Mouse (Mus musculus): Measurements from ENCODE around the gene Rerg. TPM values are rescaled to one million over a fixed set of nuclear protein-coding genes. Genes with fewer than 3 reads are reported as not detected.
A peak's percentile ranks its signal among the peaks of the same experiment; 100 is the strongest.

Gene Rerg
- total and polyA plus RNA-seq, 3 experiments, result 92.5 to 195 (median 190) TPM

DNA sequence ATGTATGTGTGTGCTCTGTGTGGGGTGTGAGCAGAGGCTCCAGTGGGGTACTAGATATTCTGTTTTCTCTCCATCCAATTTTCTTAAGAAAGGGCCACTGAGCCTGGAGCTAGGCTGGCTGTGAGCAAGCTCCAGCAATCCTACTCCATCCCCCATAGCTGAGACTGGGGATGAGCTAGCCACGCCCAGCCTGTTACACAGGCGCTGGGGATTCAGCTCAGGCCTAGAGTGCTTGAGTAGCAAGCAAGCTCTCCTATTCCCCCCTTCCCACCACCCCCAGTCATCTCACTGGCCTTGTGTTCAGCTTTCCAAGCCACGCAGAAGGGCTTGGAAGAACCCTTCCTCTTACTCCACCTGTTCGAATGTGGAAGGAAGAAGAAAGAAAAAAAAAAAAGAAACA is 7.2 kb downstream of the Rerg start:
- DNase-seq, result no peak

DNA sequence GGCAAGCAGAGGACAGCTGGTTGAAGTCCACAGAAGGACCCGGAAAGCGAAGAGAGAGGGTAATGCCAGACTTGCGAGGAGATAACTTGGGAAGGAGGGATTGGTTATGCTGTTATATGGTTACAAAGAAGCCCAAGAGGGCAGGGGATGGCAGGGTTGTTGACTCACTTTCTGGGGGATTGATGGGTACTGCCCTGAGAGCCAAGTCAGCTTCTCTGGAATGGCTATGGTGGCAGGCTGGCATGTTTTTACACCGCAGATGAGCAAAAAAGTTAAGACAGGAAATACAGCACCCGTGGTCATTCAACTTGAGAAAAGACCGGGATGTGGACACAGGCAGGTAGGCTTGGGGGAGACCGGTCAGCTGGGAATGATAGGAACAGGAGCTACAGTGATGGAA is 7.8 kb downstream of the Rerg start:
- no peak for DNase-seq

DNA sequence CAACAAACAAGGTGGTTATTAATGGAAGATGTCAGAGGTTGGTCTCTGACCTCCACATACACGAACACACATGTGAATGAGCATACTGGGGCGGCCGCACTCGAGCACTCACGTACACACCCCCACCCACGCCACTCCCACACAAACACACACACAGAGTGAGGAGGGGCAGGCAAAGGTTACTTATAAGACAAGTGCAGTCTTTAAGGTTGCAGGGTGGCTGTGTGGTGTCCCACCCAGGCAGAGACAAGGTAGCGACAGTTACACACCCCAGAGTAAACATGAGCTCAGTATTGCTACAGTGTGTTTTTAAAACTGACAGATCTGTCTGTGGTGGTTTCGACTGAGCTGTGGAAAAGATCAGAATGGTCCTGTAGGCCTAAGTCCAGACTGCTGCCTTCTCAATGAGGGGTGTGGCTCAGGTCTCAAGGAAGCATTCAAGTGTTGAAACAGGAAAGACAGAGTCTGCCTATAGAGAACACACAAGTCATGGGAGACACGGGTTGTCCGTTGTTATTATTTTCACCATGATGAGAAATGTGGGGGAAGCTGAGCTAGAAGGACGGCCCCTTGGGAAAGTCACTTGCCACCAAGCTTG is 8.7 kb downstream of the Rerg start:
- DNase-seq, result no peak

DNA sequence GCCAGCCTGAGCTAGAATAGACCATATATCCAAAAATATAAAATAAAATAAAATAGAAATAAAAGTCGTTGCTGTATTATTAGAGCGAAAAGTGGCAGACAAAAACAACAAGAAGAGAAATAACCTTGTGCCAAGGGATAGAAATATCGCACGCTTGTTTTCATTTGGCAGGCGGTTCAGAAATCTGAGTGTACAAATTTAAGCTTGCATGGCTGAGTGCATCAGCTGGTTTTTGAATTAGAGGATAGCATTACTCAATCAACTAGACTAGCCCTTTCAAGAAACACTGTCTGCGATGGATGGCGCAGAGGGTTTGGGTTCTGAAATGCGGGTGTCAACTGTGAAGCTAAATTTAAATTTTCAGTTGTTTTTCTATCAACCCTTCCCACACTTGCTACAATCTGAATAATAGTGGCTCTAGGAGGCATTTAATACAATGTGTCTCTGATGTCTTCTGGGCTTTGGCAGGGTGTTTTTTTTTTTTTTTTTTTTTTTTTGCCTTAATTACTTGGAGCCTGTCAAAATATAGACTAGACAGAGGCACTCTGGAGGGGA is 10.8 kb downstream of the Rerg start:
- no peak for DNase-seq

DNA sequence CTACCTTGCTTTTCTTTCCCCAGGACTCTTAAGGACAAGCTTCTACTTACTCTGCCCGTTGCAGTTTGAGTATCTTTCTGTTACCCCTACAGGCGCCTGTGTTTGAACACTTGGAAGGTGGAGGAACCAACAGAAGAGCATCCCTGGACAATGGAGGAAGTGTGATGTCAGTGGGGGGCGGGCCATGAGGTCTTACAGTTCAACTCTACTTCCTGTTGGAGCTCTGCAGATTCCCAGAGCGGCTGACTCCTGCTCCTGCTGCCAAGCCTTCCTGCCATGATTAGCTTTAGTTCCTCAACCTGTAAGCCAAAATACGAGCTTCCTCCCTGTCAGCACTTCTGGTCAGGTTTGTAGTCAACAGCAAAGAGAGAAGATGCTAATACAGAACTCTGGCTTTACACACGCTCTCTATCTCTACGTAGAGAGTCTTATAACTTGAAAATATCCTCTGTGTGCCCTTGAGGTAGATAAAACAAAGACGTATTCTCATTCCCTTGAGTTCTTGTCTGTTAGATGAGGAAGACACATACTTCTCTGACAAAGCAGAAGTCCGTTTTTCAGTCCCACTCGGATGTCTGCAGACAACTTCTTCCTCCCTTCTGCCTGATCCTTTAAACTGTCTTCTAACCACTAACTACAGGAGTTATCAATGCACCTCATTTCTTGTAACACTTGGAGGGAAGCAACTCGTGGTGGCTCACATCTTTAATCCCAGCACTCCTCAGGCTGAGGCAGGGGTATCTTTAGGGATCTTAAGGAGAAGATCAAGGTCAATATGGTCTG is 13.7 kb downstream of the Rerg start:
- no peak for DNase-seq

DNA sequence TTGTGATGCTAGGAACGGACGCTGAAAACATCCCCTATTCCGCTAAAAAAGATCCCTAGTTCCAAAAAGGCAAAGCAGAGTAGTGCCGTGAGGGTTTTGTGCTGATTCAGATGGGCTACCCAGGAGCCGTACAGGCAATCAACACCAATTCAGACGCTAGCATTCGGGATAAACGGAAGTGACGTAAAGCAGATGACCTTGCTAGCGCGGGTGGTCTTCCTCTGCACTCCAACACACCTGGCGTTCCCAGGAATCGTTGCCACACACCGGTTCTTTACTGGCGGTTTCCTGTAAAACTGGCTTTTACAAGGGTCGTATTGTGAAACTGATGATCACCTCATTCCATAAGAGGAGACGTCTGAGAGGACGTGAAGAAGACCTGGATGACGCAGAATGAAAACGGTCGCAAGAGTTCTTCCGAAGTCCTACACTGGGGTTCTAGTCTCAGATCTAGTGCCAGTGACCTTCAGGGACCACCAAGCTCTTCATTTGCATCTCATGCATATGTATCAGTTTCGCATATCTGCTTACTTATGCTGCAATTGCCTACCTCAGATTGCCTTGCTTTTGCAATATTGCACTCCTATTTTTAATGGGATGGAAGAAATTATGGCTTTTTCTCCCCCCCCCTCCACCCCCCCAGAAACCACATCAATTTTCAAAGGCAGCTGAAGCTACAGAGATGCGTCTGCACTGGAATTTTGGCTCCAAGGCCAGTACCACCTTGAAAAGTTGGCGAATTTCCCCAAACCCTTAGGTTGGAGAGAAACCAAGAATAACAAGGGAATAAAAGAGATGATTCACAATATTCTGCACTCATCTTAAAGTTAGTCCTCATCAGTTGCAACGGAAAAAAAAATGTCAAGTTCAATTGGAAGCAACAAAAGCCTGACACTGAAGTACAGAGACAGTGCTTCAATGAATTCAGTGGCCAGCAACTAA is 14.8 kb downstream of the Rerg start:
- DNase-seq, result peak; percentile 91

DNA sequence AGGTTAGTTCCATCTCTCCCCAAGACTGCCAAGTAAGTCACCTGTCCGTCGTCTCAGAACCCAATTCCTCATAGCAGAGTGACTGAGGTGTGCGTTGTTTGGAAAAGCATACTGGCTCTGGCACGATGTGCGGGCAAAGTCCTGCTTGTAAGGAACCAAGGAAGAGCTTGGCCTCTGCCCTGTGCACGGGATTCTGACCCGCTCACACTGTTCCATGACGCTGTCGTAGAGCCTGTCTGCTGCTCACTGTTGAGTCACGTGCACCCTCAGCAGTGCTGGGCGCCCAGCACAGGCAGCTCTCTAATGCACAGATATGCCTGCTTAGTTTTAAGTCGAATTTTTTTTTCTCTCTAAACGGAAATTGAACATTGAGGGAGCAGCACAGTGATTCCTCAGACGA is 17.3 kb downstream of the Rerg start:
- DNase-seq, result no peak

DNA sequence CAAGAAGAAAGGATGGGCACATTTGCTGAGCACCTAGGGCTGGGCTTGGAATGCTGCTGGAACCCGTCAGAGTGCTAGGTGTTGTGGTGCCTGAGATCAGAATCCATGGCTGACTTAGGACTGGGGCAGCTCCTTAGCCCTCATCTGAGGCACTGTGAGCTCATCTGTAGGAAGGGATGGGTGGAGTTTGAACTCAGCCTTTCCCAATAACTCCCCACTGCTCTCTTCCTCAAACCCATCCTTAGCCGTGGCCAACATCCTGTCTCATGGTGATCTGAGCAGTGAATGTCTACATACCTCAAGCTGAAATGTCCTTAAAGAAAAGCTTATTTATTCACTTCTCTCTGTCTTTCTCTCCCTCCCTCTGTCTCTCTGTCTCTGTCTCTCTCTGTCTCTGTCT is 19.3 kb downstream of the Rerg start:
- DNase-seq, result no peak

DNA sequence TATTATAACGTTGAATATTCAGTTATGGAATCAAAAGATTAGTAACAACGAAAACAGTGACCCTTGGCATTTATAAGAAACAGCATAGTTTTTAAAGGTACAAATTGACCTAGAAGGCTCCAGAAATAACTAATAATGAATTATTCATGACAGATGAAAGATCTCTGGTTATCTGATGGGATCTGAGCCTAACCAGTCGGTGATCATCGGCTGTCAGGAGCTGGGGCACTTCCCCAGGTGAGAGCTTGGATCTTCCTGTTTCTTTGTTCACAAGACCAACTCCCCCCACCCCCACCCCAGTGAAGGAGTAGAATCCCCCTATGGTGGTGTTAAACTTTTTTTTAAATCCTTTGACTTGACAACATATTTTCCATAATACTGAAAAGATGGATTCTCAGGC is 20.5 kb downstream of the Rerg start:
- DNase-seq, result no peak

DNA sequence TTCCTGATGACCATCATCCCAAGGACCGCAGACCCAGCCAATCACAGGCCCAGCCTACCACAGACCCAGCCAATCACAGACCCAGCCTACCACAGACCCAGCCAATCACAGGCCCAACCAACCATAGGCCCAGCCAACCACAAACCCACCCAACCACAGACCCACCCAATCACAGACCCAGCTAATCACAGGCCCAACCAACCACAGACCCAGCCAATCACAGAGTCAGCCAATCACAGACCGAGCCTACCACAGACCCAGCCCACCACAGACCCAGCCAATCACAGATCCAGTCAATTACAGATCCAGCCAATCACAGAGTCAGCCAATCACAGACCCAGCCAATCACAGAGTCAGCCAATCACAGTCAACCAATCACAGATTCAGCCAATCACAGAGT is 23.4 kb downstream of the Rerg start:
- no peak for DNase-seq

DNA sequence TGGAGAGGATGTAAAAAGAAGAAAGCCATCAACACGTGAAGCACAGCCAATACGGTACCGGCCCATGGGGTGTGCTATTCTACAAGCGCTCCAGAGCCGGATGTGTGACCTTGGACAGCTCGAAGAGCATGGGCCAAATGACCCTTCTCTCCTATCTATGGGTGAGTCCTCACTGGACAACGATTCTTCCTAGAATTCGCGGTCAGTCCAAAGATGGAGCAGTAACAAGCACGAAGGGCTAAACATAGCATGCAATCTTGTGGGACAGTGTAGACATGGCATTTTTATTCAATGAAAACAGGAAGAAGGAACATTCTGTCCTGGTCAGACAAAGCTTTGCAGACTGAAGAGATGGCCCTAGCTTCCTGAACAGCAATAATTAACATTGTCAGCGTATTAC is 24.7 kb downstream of the Rerg start:
- no peak for DNase-seq

DNA sequence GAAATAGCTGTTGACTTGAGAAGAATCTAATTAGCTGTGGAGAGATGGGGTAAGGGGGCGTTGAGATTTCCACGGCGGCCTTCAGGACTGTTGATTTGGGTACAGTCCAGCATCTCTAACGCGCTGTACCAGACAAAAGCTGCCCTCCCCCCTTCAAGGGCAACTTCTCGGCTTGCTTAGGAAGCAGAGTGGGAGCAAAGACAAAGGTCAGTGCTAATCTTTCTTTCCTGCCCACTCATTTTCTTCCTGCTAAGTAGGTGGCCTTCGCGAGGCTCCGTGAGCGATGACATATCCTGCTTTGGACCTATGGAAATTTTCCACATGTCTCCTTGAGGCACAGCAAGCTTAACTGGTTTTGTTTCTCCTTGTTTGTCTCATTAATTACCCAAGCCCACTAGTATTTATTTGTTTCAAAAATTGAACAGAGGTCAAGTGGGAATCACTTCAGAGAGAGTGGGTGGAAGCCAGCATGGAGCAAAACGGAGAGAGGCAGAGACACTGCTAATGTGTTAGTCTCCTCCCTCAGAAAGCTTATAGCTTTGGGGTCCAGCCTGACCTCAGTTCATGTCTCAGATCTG is 25.2 kb downstream of the Rerg start:
- DNase-seq, result peak; percentile 87

DNA sequence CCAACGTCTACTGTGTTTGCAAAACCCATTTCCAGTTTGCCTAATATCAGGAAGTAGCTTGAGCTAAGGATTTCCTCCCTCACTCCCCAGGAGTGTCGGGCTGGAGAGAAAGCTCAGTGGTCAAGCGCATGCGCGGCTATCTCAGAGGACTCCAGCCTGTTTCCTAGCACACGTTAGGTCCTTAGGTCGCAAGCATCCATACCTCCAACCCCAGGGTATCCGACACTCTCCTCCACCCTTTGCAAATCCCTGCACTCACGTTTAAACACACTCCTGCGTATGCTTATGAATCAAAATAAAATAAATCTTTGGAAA is 25.8 kb downstream of the Rerg start:
- no peak for DNase-seq

DNA sequence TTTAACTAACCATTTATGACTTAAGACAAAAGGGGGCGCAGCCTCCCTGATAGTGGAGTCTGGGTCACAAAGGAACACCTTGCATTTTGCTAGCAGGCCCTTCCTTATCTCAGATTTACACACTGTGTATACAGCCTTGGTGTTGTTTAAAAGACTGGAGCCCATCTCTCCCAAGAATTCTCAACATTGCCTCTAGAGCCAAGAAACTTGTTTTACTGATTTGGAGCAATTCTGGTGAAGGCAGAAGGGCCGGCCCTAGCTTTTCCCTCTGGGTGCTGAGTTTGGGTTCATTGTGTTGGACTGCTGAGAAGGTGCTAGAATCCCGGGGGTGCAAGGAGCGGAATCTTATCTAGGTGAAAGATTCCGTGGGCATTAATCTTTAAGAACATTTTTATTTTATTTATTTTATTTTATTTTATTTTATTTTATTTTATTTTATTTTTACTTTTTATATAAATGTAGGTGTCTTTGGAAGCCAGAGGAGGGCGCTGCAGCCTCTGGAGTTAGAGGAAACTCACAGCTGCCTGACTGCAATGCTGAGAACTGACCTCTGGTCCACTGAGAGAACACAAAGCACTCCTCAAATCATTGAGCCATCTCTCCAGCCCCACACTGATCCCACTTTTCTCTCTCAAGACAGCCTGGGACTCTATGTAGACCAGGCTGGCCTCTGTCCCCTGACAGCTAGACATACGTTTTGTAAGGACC is 26.3 kb downstream of the Rerg start:
- DNase-seq, result no peak

DNA sequence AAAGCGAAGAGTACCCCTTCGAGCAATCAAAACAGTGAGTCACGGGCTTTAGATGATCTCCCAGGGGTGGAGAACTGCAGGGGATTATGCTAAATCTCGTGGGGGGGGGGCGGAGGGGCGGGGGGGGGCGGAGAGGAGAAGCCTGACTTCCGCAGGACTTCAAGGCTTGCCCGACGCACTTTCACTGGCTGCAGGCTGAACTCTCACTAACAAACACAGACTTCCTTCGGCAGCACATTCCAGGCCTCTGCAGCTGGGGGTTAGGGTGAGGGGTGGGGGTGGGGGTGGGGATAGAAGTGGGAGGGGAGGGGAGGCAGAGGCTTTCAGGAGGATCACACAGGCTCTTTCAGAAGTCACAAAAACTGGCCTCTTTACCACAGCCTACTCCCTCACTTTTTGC is 27.5 kb downstream of the Rerg start:
- no peak for DNase-seq

DNA sequence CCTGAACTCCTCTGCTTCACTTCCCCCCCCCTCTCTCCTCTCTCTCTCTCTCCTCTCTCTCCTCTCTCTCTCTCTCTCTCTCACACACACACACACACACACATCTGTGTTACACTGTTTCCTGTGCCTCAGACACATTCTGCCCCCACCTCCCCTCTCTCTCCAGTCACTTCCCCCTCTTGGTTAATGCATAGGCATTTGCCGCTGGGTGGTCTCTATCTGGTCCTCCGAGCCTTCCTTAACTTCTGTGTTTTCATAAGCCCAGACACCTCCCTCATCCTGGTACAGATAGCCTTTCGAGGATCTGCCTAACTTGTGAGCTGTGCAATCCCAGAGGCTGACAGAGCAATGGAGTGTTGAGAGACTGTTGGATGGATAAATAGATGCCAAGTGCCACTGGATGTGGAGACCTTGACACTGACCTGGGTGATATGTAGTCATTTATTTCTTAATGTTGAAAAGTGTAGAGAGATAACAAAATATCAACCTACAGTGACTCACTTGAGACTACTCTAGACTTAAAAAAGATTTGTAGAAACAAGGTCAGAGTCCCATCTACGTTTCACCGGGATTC is 29.0 kb downstream of the Rerg start:
- DNase-seq, result peak; percentile 75

DNA sequence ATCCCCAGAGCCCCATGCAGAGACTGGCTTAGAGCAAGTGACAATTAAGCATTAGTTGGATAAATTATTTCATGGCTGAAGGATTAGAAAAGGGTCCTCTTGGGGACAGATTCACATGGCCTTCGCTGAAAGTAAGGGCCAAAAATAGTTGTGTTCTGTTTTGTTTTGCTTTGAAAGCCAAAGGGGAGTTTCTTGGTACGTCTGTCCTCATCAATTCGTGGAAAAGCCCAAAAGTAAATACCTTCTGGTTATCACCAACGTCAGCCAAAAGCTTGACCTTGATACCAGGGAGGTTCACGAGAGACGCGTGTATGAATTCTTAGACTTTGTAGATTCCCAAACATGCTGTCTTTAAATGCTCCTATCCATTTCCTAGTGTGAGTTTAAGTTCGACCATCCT is 31.5 kb downstream of the Rerg start:
- DNase-seq, result no peak

DNA sequence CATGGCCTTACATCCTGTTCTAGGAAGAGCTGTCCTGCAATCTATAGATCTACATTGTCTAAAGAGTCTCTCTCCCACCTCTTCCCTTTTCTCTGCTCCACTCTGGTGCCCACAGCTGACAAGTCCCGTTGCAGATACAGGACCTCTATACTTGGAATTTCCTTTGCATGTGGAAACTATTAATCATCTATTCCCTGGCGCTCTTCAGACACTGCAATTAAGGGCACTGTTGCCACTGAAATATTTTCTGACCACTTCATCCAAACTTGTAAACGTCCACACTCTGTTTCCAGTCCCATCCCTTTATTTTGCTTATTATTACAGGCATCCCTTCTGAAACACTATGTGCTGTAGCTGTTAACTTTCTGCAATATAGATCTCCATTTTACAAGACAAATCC is 31.9 kb downstream of the Rerg start:
- DNase-seq, result no peak

DNA sequence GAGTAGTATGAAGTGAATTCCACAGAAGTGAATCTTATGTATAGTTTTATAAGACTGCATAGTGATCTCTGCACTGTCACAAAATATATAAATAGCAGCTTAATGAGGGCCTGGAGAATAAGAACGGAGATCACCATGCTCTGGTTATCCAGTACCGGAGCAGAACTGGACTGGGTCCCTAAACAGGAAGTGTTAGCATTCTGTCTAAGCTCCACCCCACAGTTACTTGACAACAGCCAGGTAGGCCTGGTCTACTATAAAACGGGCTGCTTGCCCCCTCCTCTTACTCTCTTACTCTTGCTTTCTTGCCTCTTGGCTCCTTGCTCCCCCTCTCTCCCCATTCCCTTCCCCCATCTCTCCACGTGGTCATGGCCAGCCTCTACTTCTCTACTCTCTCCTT is 33.9 kb downstream of the Rerg start:
- DNase-seq, result no peak

DNA sequence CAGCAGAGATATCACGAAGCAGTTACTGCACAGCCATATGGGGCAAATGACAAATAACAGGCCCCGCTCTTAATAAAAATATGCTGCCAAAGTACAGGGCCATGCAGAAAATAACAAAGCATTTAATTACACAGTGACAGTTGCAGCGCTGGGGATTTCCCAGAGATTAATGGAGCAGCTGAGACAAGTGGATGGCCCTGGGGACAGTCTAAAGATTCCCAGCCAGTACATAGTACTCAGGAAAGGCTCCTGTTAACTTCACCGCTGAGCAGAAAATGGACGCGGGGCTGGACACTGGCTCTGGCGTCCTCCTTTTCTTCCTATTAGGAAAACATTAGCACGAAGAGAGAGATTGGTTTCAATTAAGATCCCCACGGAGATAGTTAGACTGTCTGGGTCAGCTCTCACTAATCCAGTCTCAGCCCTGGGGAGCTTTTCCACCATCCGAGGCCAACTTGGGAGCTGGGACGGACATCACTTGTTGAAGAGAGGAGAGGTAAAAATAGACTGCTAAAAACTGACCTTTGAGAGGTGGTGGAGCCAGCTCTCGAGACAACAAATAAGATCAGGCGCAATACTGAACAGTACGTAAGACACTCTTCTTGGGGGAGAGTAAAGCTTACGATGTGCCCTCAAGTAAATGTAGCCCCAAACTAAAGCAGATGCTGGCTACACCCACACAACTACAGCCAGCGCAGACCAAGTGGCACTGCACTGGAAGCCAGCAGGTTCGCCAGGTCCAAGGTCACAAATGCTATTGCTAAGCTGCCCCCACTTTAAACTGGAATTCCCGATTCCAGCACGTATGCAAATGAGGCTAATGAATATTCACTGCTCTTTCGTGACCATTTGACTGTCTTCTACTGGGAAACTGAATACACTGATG is 34.5 kb downstream of the Rerg start:
- DNase-seq, result peak; percentile 76

Data from adrenal gland, adult 2 months (tissue).